Mouse (Mus musculus) cortical plate, adult 2 months (tissue): Measurements from ENCODE around the gene Dhps. TPM values are rescaled to one million over a fixed set of nuclear protein-coding genes. Genes with fewer than 3 reads are reported as not detected.
"Not testable (repeated sequence)": the region's sequence is repeated elsewhere in the genome, so short reads cannot be mapped to it uniquely, and the experiment has no call there.

Experiments
- H3K27ac ChIP-seq: fragments of 200-500 bp; 2 replicates; pipeline ENCODE4 v1.5.1; 2012; ENCODE audit warnings: low read length, control low read depth, inconsistent platforms; ENCODE audit not compliant: insufficient read depth
- H3K4me1 ChIP-seq: fragments of 200-500 bp; 2 replicates; pipeline ENCODE4 v1.6.1; 2011; ENCODE audit warnings: low read length; ENCODE audit not compliant: control insufficient read depth, insufficient read depth
- H3K4me3 ChIP-seq: fragments of 200-500 bp; 2 replicates; pipeline ENCODE4 v1.5.1; 2011; ENCODE audit warnings: mild to moderate bottlenecking, low read length, control low read depth; ENCODE audit not compliant: insufficient read depth
- CTCF ChIP-seq: fragments of 200-500 bp; IDR thresholded peaks from 2 replicates; pipeline ENCODE4 v1.5.1; 2011; ENCODE audit warnings: mild to moderate bottlenecking, control low read depth, low read length; ENCODE audit not compliant: insufficient read depth; ENCODE audit errors: extremely low read depth
- POLR2A ChIP-seq: fragments of 200-500 bp; IDR thresholded peaks from 2 replicates; pipeline ENCODE4 v1.6.1; 2011; ENCODE audit warnings: mild to moderate bottlenecking, low read length, control low read depth; ENCODE audit not compliant: insufficient read depth; ENCODE audit errors: extremely low read depth
- polyA plus RNA-seq: library from polyadenylated mRNA; depleted of rRNA; stranded (reverse); fragments of >200 nt; gene quantifications from 2 replicates; pipeline ENCODE4 v1.2.3, GENCODE M21; 2012

The Dhps gene
- polyA plus RNA-seq, 1 experiment, result 70.6 TPM

DNA sequence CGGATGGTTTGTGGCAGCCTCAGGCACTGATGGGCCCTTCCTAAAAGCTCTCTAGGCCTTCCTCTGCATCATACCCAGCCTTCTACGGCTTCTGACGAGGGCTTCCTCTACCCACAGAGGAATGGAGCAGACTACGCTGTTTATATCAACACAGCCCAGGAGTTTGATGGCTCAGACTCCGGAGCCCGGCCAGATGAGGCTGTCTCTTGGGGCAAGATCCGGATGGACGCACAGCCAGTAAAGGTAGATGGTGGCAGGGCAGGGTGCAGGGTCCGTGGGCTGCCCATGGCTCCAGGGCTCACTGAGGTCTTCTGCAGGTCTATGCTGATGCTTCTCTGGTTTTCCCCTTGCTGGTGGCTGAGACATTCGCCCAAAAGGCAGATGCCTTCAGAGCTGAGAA lies 3.1 kb downstream of the Dhps start:
- Histone ChIP-seq H3K4me3 (no peak overlapping the region), H3K27ac (no peak overlapping the region), H3K4me1 (peaks cover under 1% of the 10 kb centered on the region; the same call in 1 of the 2 replicates)
- no peak for TF ChIP-seq CTCF

DNA sequence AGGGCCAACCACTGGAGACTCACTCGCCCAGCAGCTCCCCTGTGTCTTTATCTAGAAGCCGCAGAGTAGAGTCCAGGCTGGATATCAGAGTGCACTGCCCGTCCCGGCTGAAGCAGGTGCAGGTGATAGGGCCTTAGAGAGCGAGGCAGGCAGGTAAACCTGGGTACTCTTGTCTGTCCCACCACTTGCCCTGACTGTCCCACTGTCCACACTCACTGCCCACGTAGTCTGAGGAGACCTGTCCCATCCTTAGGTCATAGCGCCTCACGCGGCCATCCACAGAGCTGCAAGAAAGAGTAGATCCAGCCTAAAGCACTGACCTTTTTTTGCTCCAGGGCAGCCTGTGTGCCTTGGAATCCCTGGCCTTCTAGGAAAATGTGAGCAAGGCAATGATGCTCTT lies 4.4 kb downstream of the Dhps start:
- H3K4me3 ChIP-seq, result no peak overlapping the region
- H3K4me1 ChIP-seq, result peaks cover 4% of the 10 kb centered on the region; the same call in 1 of the 2 replicates
- H3K27ac ChIP-seq, result no peak overlapping the region
- TF ChIP-seq POLR2A, result no peak
- TF ChIP-seq CTCF, result peak; percentile 35; the same call in 1 of the 2 replicates

DNA sequence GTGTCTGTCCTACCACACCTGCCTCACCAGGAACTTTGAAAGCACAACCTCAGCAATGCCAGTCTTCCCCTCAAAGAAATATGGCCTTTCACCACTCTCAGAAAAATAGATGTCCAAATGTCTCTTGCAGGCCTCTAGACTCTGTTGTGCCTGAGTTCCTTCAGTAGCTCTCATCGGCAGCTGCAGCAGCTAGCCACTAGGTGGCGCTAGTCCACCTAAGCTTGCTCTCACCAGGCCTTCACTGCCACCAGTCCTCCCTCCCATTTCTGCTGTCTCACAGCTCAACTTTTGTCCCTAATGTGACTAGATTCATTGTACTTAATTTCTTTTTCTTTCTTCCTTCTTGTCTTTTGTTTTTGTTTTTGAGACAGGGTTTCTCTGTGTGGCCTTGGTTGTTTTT lies 5.4 kb downstream of the Dhps start:
- TF ChIP-seq CTCF, result peak; percentile 94
- TF ChIP-seq POLR2A, result no peak
- Histone ChIP-seq H3K27ac (no peak overlapping the region), H3K4me3 (no peak overlapping the region), H3K4me1 (peaks cover 7% of the 10 kb centered on the region)

DNA sequence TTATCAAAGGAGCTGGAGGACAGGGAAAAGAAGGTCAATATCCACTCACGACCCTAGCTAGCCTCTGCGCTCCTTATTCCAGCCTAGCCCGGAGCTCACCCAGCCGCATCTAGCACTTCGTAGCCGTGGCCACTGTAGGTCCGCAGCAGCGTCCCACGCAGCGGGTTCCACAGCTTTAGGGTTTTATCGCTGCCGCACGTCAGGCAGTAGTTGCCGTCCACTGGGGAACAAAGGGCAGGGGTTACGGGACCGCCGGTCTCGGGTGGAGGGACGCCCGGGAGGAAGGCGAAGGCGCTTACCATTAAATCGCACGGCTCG lies 8.6 kb downstream of the Dhps start:
- Histone ChIP-seq H3K4me3 (peak overlapping the region; percentile 81), H3K27ac (peak overlapping the region; percentile 20; the same call in 1 of the 2 replicates), H3K4me1 (peaks cover 9% of the 10 kb centered on the region)
- TF ChIP-seq POLR2A, result no peak
- TF ChIP-seq CTCF, result no peak

DNA sequence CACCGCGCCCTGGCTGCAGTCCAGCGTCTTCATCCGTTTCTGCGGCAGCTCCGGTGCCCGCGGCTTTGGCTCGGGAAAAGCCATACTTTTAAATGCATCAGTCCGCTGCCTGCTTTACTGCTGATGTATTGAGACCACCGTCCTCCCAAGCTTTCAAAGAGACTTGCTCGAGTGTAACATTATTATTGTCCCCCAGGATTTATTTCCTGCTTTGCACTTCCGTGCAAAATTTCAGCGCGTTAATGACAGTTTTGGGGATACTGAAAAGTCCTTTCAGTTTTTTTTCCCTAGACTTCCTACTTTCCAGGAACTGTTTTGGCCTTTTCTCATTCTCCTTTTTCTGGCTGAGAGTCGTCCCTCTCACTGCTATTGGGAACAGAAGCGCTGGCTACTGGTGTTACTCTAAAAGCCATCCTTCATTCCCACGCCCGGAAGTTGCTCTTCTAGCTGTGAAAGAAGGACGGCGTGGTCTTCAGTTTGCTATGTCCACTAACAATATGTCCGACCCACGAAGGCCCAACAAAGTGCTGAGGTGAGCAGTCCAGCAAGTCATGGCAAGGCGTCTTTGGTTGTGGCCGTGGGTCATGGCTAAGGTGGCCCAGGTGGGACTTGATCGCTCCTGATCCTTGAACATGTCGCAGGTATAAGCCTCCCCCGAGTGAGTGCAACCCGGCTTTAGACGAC lies 9.1 kb downstream of the Dhps start, which contains the start of gene Wdr83os:
Wdr83os (plus strand) TSS at position 209 of the 684 bp plus-strand sequence.
- peak within 1 kb of the TSS; percentile 81 for H3K4me3 ChIP-seq
- H3K27ac ChIP-seq, result peak within 1 kb of the TSS; percentile 20; the same call in 1 of the 2 replicates
- TF ChIP-seq POLR2A (no peak), CTCF (no peak)
- peaks cover 9% of the 10 kb centered on the region for H3K4me1 ChIP-seq

DNA sequence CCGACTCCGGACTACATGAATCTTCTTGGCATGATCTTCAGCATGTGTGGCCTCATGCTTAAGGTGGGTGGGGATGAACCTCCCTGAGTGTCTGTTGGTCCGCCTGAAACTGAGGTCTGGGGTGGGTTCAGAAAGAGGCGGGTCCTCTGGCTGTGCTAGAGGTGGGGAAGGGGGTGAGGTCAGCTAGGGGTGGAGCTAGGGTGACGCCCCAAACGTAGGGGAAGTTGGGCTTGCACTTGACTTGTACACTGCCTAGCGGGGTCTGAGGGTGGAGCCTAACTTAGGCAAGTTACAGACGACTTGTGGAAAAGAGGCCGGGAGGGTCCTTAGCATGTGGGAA lies 9.6 kb downstream of the Dhps start, which contains the start of gene Wdr83:
Wdr83 (minus strand) TSS at position 91 of the 340 bp plus-strand sequence.
- H3K27ac ChIP-seq, result peak within 1 kb of the TSS; percentile 20; the same call in 1 of the 2 replicates
- H3K4me3 ChIP-seq, result peak within 1 kb of the TSS; percentile 81
- TF ChIP-seq POLR2A (no peak), CTCF (no peak)
- H3K4me1 ChIP-seq, result peaks cover 9% of the 10 kb centered on the region

DNA sequence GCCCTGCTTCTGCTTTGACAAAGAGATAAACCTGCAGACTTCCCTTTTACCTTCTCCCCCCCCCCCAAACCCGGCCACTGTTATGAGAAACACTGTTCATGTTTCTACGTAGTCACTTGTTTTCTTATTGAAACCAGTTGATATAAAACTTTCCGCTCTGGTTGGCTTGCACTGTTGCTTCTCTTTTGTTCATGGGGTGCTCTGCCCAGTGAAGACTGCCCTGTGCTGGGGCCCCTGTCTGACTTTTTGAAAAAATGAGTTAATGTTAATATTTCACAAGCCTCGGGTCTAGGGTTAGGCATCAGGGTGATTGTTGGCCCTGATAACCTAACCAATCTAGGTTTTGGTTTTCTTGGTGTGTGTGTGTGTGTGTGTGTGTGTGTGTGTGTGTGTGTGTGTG lies 10.6 kb downstream of the Dhps start:
- H3K4me1 ChIP-seq, H3K4me3 ChIP-seq, H3K27ac ChIP-seq: not testable (repeated sequence)

DNA sequence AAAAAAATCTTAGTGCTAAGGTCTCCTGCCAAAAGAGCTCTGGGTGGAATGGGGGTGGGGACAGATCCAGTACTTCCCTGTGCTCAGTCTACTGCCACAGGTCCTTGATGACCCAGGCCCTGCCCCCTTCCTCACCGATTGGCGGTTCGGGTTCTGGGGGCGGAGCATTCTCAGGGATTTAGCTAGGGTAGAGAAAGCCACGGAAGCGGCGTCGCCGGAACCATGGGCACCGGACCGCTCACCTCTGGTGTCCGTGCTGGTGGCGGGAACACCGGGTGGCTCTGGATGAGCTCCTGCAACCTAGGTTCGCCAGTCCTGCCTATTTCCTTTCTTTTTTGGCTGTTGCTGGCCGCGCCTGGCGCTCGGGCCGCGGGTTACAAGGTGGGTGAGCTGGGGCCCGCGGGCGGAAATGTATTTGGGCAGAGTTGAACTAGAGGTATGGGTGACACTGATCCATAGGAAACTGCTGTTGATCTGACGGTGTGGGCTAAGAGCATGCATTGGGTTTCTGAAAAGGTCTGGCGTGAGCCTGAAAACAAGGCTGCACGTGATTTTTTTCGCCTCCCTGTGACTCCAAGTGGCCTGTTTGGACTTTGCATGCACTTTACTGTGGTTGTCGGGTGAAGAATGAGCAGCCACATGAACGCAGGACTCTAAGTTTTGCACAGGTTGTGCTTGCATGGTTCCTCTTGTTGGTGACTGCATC lies 11.7 kb downstream of the Dhps start, which contains the start of gene Man2b1:
Man2b1 (plus strand) TSS at position 163 of the 706 bp plus-strand sequence.
- Histone ChIP-seq H3K4me1 (peaks cover 9% of the 10 kb centered on the region), H3K27ac (no peak within 1 kb of the TSS), H3K4me3 (peak within 1 kb of the TSS; percentile 69)
- TF ChIP-seq POLR2A (peak; percentile 94), CTCF (no peak)

DNA sequence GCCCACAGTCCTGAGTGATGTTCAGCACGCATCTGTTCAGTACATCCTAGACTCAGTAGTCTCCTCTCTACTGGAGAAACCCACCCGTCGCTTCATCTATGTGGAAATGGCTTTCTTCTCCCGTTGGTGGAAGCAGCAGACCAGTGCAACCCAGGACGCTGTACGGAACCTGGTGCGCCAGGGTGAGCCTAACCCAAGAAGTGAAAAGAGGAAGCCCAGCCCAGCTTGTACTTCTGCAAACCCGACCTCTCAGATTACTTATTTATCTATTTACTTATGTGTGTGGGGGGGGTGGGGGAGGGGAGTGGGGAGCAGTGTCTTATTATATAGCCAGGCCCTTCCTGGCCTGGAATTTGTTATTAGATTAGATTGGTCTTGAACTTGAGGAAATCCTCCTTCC lies 13.1 kb downstream of the Dhps start:
- no peak overlapping the region for H3K4me3 ChIP-seq
- no peak for TF ChIP-seq POLR2A
- TF ChIP-seq CTCF, result no peak
- peaks cover 8% of the 10 kb centered on the region for H3K4me1 ChIP-seq
- no peak overlapping the region for H3K27ac ChIP-seq

DNA sequence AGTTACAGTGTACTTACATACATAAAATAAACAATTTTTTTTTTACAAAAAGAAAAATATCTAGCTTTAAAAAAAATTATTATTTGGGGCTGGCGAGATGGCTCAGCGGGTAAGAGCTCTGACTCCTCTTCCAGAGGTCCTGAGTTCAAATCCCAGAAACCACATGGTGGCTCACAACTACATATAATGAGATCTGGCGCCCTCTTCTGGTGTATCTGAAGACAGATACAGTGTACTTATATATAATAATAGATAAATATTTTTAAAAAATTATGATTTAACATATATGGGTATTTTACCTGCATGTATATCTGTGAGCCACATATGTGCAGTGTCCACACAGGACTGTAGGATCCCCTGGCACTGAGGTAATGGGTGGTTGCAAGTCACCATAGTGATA lies 14.7 kb downstream of the Dhps start:
- no peak overlapping the region for H3K4me3 ChIP-seq
- TF ChIP-seq CTCF (no peak), POLR2A (no peak)
- H3K27ac ChIP-seq, result no peak overlapping the region
- H3K4me1 ChIP-seq, result peaks cover 5% of the 10 kb centered on the region; the same call in 1 of the 2 replicates
